Mouse (Mus musculus) left cerebral cortex, adult 8-10 months (tissue): Measurements from ENCODE around the gene Lsm4. TPM values are rescaled to one million over a fixed set of nuclear protein-coding genes. Genes with fewer than 3 reads are reported as not detected.

Experiments used
- DNase-seq, 2 experiments: peaks; one replicate each; pipeline ENCODE4 v3.0.0; 2022; ENCODE audit warnings: low spot score in 2 of 2
- total RNA-seq, 4 experiments: library from RNA; stranded (reverse); gene quantifications; 2 replicates each; pipeline ENCODE4 v1.2.4; 2022

Lsm4 gene
- total RNA-seq, 4 experiments from 2014 or later = 61.5 to 65.0 (median 63.0) TPM

GRCm38 (mm10) chr8:70724216-70724615 lies 51.2 kb downstream of the Lsm4 start:
- no peak for DNase-seq

GRCm38 (mm10) chr8:70725792-70726447 lies 52.9 kb downstream of the Lsm4 start:
- no peak for DNase-seq

- no peak for DNase-seq
Observed at GRCm38 (mm10) chr8:70726721-70727120, 53.7 kb downstream of the Lsm4 start.

Other genes with a start within 250 kb of the Lsm4 start
- gene Crtc1, start 233.7 kb upstream of the Lsm4 start, total RNA-seq = 100 to 1,000 TPM; 134 to 175 (median 147) TPM
- 10 to 100 TPM; 39.1 to 42.8 (median 40.4) TPM for gene Klhl26, start 196.3 kb upstream of the Lsm4 start, total RNA-seq
- 100 to 1,000 TPM; 271 to 280 (median 273) TPM for gene Tmem59l, start 185.9 kb upstream of the Lsm4 start, total RNA-seq
- gene Crlf1, start 180.1 kb upstream of the Lsm4 start, total RNA-seq = 1 to 10 TPM in 2 of 4 experiments, under 1 TPM in 2; 0.94 to 1.6 (median 1.2) TPM
- 100 to 1,000 TPM; 103 to 117 (median 109) TPM for gene Rex1bd, start 166.5 kb upstream of the Lsm4 start, total RNA-seq
- gene Uba52, start 162.4 kb upstream of the Lsm4 start, total RNA-seq = 1,000 to 10,000 TPM in 1 of 4 experiments, 100 to 1,000 TPM in 3; 847 to 1,003 (median 930) TPM
- gene Fkbp8, start 145.5 kb upstream of the Lsm4 start, total RNA-seq = 100 to 1,000 TPM; 419 to 440 (median 422) TPM
- gene Kxd1, start 145.3 kb upstream of the Lsm4 start, total RNA-seq = 10 to 100 TPM; 43.0 to 52.5 (median 47.1) TPM
- 10 to 100 TPM; 17.6 to 25.3 (median 19.2) TPM for gene Ell, start 133.8 kb upstream of the Lsm4 start, total RNA-seq
- gene Isyna1, start 78.9 kb upstream of the Lsm4 start, total RNA-seq = 10 to 100 TPM; 54.5 to 60.3 (median 56.5) TPM
- gene Ssbp4, start 64.4 kb upstream of the Lsm4 start, total RNA-seq = 100 to 1,000 TPM; 211 to 248 (median 234) TPM
- gene Lrrc25, start 57.1 kb upstream of the Lsm4 start, total RNA-seq = 1 to 10 TPM in 1 of 4 experiments, under 1 TPM in 3; 0.55 to 1.3 (median 0.87) TPM
- not detected for gene Gdf15, start 40.8 kb upstream of the Lsm4 start, total RNA-seq
- gene Pgpep1, start 12.9 kb upstream of the Lsm4 start, total RNA-seq = 10 to 100 TPM; 11.2 to 17.0 (median 13.4) TPM
- 100 to 1,000 TPM; 206 to 222 (median 214) TPM for gene Jund, start 25.7 kb downstream of the Lsm4 start, total RNA-seq
- gene Iqcn, start 30.2 kb downstream of the Lsm4 start, total RNA-seq = under 1 TPM in 1 of 4 experiments, not detected in 3; 0.07 TPM
- not detected for gene Gm3336, start 45.3 kb downstream of the Lsm4 start, total RNA-seq
- gene Pde4c, start 50.5 kb downstream of the Lsm4 start, total RNA-seq = 1 to 10 TPM; 1.7 to 2.8 (median 2.2) TPM
- 100 to 1,000 TPM; 805 to 866 (median 821) TPM for gene Rab3a, start 81.4 kb downstream of the Lsm4 start, total RNA-seq
- 10 to 100 TPM; 31.0 to 39.0 (median 32.8) TPM for gene Mpv17l2, start 87.7 kb downstream of the Lsm4 start, total RNA-seq
- 100 to 1,000 TPM; 143 to 151 (median 149) TPM for gene Pik3r2, start 103.5 kb downstream of the Lsm4 start, total RNA-seq
- 100 to 1,000 TPM; 276 to 316 (median 288) TPM for gene Mast3, start 131.8 kb downstream of the Lsm4 start, total RNA-seq
- 1 to 10 TPM in 2 of 4 experiments, under 1 TPM in 2; 0.84 to 1.3 (median 1.0) TPM for gene Il12rb1, start 135.2 kb downstream of the Lsm4 start, total RNA-seq
- gene Arrdc2, start 166.5 kb downstream of the Lsm4 start, total RNA-seq = 10 to 100 TPM; 10.9 to 22.7 (median 17.6) TPM
- 10 to 100 TPM; 15.7 to 28.6 (median 17.7) TPM for gene Kcnn1, start 190.0 kb downstream of the Lsm4 start, total RNA-seq
- gene Ccdc124, start 200.7 kb downstream of the Lsm4 start, total RNA-seq = 10 to 100 TPM; 76.5 to 94.5 (median 85.6) TPM
- gene Slc5a5, start 219.5 kb downstream of the Lsm4 start, total RNA-seq = 10 to 100 TPM; 10.2 to 11.9 (median 11.5) TPM
- gene Rpl18a, start 224.2 kb downstream of the Lsm4 start, total RNA-seq = 100 to 1,000 TPM; 653 to 769 (median 710) TPM
- 100 to 1,000 TPM in 1 of 4 experiments, 10 to 100 TPM in 3; 89.4 to 101 (median 91.1) TPM for gene Map1s, start 232.7 kb downstream of the Lsm4 start, total RNA-seq